Mouse (Mus musculus) embryo, embryonic 11.5 days (tissue): Measurements from ENCODE around the gene Notum.

Experiments
- DNase-seq: peaks from one replicate; pipeline ENCODE4 v3.0.0-alpha.2; 2012; ENCODE audit warnings: low read depth, low spot score

Notum gene

DNA sequence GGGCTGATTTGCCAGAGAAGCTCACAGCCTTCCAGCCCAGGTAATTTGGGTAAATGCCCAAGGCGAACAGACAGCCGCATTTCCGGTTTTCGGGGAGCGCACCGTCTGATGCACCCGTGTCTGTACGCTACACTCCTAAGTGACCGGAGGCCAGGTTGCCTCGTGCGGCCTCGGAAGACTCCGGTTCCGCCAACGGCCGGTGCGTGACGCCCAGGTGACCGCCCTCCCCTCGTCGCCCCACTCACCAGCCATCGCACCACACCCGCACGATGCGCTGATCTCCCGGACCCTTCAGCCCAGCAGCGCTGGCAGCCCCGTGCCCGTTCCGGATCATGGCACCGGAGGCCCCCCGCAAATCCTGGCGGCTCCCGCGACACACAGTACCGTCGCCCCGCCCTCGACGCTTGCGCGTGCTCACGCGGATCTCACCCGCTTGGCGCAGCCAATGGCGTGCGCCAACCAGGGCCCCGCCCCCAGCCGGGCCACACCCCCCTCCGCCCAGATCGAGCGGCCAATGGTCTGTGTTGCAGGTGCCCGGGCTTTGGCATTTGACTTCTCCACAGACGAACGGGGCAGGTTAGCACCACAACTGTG lies 43.4 kb downstream of the Notum start, which contains the start of gene Pcyt2:
Gene Pcyt2 (minus strand): TSS at position 418 of the 594 bp plus-strand sequence.
- DNase-seq, result peak; percentile 87

DNA sequence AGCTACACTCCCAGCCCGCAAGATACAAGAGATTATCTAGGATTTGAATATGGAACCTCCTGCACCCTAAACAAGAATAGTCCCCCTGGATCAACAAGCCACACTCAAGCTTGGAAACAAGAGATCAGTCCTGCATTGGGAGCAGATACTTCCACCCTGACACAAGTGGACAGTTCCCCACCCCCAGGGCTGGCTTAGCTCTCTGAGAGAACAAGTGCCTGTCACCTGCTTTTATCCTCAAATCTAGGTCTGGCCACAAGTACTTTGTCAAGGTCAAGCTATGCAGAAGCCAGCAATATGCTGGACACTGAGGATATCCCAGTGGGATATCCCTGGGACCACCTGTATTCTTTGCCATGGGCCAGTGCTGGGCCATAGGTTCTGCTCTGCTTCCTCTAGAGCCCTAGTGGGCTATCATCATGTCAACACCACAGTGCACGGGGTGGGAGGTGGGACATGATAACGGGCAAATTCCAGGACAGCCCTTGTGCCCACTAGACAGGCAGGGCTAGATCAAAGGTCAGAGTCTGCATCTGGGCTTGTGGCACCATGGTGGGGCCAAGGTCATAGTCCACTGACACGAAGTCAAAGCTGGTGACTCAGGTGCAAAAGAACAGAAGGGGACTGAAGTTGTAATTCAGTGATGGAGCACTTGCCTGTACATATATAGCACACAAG lies 44.2 kb downstream of the Notum start:
- no peak for DNase-seq

DNA sequence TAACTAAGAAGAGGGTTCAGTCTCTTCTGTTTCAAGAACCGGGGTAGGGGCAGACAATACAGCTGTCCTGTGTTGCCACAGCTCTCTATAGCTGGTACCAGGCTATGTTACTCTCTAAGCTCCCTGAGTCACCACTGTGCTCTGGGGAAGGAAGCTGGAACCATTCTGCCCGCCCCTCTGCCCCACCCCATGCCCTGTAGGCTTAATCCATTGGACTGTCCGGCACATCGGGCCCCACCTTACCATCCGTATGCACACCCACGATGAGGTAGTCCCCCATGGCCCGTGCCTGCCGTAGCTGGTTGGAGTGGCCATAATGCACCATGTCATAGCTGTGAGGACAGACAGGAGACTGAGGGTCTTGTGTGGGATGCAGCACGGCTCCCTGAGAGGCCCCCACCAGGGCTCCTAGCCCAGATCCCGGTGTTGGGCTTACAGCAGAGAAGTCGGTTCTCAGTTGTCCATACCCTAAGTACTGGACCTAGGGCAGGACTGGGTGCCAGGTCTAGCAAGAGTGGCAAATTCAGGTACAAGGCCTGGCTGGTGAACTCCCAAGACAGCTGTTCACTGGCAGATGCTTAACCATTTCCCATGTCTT lies 45.3 kb downstream of the Notum start:
- no peak for DNase-seq

DNA sequence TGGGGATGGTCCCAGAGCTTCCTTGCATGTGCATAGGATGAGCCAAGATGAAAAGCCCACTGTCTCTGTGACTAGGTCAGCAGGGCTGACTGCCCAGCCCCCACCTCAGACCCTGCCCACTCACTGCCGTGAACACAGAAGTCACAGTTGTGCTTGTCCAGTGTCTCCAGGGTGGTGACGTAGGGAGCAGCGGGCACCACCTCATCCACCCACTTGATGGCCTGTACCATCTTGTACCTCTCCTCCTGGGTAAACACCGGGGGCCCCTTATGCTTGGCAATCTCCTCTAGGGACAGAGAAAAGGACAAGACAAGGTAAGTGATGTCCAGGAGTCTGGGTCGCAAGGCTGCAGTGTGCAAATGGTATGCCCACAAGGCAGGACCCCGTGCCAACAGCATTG lies 45.8 kb downstream of the Notum start:
- no peak for DNase-seq

DNA sequence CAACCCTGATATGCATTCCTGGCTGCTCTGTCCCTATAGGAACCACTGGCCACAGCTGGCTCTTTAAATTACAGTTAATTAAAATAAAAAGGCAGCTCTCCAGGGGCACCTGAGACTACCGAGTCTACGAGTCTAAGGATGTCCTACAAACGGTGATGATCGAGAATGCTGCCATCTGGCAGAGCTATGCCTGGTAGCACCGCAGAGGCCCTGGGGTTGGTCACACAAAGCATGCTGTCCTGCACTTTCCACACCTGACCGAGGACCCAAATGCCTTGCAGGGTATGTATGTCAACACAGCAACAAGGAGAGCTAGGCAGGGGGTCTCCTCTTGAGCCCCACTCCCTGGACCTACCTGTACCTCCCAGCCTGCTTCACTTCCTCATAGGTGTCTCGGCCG lies 47.0 kb downstream of the Notum start:
- no peak for DNase-seq

DNA sequence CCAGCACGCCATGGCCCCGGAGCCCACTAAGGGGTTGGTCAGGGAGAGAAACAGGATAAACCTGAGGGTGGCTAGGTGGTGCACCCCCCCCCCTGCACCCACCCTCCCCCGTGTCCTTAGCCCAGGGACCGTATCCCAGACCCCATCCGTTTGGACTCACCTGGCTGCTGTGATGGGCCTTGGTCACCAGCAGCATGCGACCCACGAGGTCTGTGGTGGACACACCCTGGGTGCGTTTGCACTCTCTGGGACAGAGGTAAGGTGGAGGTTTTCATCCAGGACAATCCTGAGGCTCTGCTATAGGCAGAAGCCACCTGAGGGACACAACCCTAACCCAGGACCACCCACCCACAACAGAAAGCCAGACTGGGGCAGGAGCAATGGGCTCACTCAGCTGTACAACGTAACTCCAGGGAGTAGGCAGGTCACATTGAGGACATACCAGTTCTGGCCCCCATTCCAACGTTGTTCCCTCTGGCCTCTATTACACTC lies 47.4 kb downstream of the Notum start:
- DNase-seq, result no peak

DNA sequence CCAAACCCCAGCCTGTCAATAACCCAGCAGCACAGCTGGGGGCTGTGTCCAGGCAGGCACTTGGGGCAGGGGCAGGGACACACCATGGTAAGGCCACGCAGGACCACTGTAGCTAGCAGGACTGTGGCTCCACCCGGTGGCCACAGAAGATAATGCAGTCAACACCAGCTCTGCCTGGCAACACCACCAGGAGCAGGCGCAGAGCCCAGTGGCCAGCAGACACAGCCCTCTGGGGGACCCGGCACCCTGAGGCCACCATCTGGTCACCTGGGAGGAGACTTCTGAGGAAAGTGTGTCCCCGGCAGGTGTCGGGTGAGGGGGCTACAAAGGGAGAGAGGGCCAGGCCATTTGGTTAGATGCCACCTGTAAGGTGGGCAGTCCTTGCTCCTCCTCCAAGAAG lies 48.2 kb downstream of the Notum start:
- no peak for DNase-seq

DNA sequence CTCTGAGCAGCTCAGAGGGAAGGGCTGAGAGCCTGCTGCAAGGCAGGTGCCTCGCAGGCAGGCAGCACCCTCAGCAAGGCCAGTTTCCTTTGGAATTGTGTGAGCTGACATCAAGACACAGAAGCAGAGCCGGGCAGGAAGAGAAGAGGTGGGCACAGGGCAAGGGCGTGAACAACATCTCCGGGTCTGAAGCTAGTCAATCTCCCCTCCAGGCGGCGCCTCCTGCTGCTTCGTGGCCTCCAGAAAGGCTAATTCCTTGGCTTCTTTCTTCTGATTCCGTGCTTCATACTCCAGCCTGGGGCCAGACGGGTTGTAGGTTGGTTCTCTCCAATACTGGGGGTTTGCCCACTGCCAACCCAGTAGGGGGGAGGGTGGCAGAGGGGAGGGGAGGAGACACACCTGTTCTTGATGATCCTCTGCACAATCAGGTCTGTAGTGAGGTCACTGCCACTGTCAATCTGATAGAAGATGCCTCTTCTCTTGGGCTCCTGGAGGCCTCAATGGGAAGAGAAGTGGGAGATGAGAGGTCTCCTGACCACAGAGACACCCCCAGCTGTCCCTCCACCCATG lies 50.4 kb downstream of the Notum start:
- no peak for DNase-seq

DNA sequence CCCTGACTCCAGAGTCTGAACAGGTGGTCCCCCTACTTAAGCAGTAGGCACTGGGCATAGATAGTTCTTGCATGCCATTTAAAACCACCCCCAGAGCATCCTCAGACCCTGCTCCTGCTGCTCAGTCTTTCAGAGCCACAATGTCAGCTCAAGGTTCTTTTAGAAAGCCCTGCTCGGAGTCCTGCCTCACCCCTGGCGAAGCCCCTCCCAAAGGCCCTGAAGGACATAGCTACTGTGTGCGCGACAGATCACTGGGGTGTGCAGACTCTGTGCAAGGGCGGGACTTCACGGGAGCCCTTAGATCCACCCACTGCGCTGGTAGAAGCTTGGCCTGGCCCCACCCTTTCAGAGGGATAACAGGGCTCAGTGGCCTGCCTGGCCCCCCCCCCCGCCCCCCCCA lies 51.7 kb downstream of the Notum start:
- no peak for DNase-seq

DNA sequence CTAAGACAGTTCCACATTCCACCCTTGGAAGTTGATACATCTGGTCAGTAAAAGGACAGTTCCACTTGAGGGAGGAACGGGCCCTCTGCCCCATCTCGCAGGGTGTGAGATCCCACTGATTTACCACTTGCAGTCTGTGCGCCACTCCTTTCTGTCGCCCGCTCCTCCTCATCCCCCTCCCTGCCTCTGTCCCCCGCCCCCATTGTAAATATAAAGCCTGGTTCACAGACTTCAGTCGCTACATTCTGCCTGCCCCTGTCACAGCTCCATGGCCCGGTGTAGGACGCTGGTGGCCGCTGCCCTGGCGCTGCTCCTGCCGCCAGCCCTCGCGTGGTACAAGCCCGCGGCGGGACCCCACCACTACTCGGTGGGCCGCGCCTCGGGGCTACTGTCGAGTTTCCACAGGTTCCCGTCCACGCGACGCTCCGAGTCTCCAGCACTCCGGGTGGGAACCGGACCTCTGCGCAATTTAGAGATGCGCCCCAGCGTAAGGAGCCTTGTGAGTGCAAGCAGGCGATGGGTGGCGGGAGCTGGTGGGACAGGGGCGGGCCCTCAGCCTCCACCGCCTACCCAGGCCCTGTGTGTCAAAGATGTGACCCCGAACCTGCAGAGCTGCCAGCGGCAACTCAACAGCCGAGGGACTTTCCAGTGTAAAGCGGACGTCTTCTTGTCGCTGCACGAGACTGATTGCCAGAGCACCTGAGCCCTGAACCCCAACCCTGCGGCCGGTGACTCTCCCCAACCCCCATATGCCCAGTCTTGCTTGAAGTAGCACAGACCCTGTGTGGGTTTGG lies 52.5 kb downstream of the Notum start, which contains the start of gene Npb:
Gene Npb (plus strand): TSS at position 237 of the 794 bp plus-strand sequence.
- no peak for DNase-seq

DNA sequence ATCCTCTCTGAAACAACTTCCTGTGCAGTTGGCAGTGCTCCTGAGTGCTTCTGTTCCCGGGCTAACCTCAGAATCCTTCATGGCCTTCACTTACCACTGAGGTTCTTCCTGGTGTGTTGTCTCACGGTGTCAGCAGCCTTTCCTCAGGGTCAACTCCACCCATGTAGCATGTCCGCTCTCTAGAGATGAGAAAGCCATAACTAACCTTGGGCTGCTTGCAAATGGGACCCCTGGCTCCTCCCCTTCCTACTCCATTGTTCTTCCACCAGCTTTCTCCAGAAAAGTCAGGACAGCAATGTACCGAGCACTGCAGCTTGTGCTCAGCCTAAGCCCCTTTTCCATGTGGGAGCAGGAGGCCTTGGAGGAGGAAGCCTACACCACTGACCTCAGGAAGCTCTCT lies 54.2 kb downstream of the Notum start:
- no peak for DNase-seq

DNA sequence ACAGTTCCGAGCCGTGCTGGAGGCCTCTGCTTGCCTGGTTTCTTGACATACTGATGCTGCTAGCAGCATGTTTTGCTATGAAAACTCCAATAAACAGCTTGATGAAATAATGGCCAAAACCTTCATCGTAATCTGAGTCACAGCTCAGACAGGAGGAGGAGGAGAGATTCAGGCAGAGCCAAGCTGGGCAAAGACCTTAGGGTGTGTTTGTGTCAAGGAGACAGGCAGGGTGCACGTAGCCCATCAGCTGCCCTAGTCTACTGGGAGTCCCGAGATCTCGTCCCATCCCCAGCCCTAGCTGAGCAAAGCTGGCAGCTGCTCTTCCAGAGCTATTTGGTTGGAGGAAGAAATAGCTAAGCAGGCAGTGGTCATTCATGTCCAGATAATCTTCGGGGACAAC lies 55.3 kb downstream of the Notum start:
- no peak for DNase-seq
